Mouse (Mus musculus) midbrain, embryonic 16.5 days (tissue): ENCODE results near the gene Kif5c. TPM values are rescaled to one million over a fixed set of nuclear protein-coding genes. Genes with fewer than 3 reads are reported as not detected.

ENCODE experiments used
- ATAC-seq: fragments of 200-750 bp; cut with Nextera tagmentation; 2 replicates; pipeline ENCODE4 v1.8.0; 2017; ENCODE audit warnings: moderate TSS enrichment
- H3K27ac ChIP-seq: fragments of 300-500 bp; sonication (generic); 2 replicates; pipeline ENCODE4 v1.5.1; 2014; ENCODE audit warnings: mild to moderate bottlenecking, low read length, mixed read lengths
- H3K27me3 ChIP-seq: fragments of 300-500 bp; sonication (generic); 2 replicates; pipeline ENCODE4 v1.6.1; 2014; ENCODE audit warnings: low read depth, low read length, mixed read lengths; ENCODE audit not compliant: control insufficient read depth, insufficient read depth
- H3K36me3 ChIP-seq: fragments of 300-500 bp; sonication (generic); 2 replicates; pipeline ENCODE4 v1.6.1; 2014; ENCODE audit warnings: mild to moderate bottlenecking, low read length, moderate library complexity, mixed read lengths; ENCODE audit not compliant: control insufficient read depth, insufficient read depth
- H3K4me1 ChIP-seq: fragments of 300-500 bp; sonication (generic); 2 replicates; pipeline ENCODE4 v1.6.1; 2014; ENCODE audit warnings: mild to moderate bottlenecking, low read length, mixed read lengths; ENCODE audit not compliant: control insufficient read depth, insufficient read depth
- H3K4me2 ChIP-seq: fragments of 300-500 bp; sonication (generic); 2 replicates; pipeline ENCODE4 v1.6.1; 2014; ENCODE audit warnings: mild to moderate bottlenecking, low read length, mixed read lengths
- H3K4me3 ChIP-seq: fragments of 300-500 bp; sonication (generic); 2 replicates; pipeline ENCODE4 v1.5.1; 2014; ENCODE audit warnings: low read depth, mild to moderate bottlenecking, low read length, moderate library complexity, mixed read lengths
- H3K9ac ChIP-seq: fragments of 300-500 bp; sonication (generic); 2 replicates; pipeline ENCODE4 v1.6.1; 2014; ENCODE audit warnings: low read depth, low read length, mixed read lengths
- H3K9me3 ChIP-seq: fragments of 300-500 bp; sonication (generic); replicated peaks from 2 replicates; pipeline ENCODE4 v1.6.1; 2014; ENCODE audit warnings: mild to moderate bottlenecking, low read length, mixed read lengths; ENCODE audit not compliant: control insufficient read depth, poor library complexity, severe bottlenecking
- WGBS: fragments of 180-500 bp; shearing (Covaris S2); extraction: QIAGEN DNeasy Blood & Tissue Kit; methylation state at CpG from one replicate; pipeline ENCODE4 v1.1.7; 2014; 5-methylcytosine and 5-hydroxymethylcytosine counted together
- polyA plus RNA-seq: library from polyadenylated mRNA; unstranded; fragments of >200 nt; fragmentation: Nextera tagmentation; extraction: Ambion mirVana; gene quantifications from 2 replicates; pipeline ENCODE4 v1.2.1, GENCODE M21; 2015

The Kif5c gene
- polyA plus RNA-seq, 1 experiment from 2014 or later: 194 TPM

GRCm38 (mm10) chr2:49717437-49718116 lies 98.5 kb downstream of the Kif5c start:
- WGBS: 95% methylated on average over 18 of the region's 18 CpGs
- Histone ChIP-seq H3K36me3 (0 out of 2 replicates have a peak, but pooled peaks cover 3% of the 10 kb centered on the region), H3K27me3 (no peaks in the 10 kb centered on the region), H3K4me3 (no peak overlapping the region), H3K9ac (no peak overlapping the region), H3K9me3 (no peaks in the 10 kb centered on the region), H3K4me1 (peaks cover 48% of the 10 kb centered on the region), H3K27ac (peak overlapping the region; percentile 56; the same call in 1 of the 2 replicates), H3K4me2 (no peak overlapping the region)
- ATAC-seq: no peak

DNA sequence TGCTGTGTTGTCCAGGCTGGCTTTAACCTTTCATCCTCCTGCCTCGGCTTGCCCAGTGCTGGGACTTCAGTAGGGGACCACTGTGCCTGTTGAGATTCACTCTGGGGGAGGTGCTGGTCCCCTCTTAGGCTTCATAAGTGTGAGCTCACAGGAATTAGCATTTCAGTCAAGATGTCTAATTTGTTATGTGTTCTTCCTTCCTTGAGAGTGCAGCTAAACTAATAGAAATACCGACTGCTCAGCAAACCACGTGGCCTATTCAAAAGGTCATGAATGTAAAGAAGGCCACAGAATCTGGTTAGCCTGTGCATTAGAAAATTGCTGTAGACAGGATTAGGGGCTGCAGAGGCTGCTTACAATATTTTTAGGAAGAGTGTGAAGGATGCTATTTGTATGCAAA lies 99.4 kb downstream of the Kif5c start:
- peak overlapping the region; percentile 56 for H3K27ac ChIP-seq
- ATAC-seq: no peak
- WGBS: 3% methylated on average over 3 of the region's 3 CpGs

GRCm38 (mm10) chr2:49718935-49719850 lies 100.1 kb downstream of the Kif5c start:
- no peak overlapping the region for H3K9ac ChIP-seq
- no peaks in the 10 kb centered on the region for H3K9me3 ChIP-seq
- H3K4me2 ChIP-seq: no peak overlapping the region
- no peak overlapping the region for H3K4me3 ChIP-seq
- H3K27me3 ChIP-seq: no peaks in the 10 kb centered on the region
- no peak for ATAC-seq
- 11% methylated on average over 8 of the region's 8 CpGs for WGBS
- H3K27ac ChIP-seq: peak overlapping the region; percentile 88
- peaks cover 58% of the 10 kb centered on the region for H3K4me1 ChIP-seq
- peaks cover 13% of the 10 kb centered on the region; the same call in 1 of the 2 replicates for H3K36me3 ChIP-seq

More for the DNA sequence above, 99.4 kb downstream of the Kif5c start:
- Histone ChIP-seq H3K4me1 (peaks cover 58% of the 10 kb centered on the region), H3K36me3 (0 out of 2 replicates have a peak, but pooled peaks cover 7% of the 10 kb centered on the region), H3K27me3 (no peaks in the 10 kb centered on the region), H3K4me3 (no peak overlapping the region), H3K9me3 (no peaks in the 10 kb centered on the region), H3K9ac (no peak overlapping the region), H3K4me2 (no peak overlapping the region)

DNA sequence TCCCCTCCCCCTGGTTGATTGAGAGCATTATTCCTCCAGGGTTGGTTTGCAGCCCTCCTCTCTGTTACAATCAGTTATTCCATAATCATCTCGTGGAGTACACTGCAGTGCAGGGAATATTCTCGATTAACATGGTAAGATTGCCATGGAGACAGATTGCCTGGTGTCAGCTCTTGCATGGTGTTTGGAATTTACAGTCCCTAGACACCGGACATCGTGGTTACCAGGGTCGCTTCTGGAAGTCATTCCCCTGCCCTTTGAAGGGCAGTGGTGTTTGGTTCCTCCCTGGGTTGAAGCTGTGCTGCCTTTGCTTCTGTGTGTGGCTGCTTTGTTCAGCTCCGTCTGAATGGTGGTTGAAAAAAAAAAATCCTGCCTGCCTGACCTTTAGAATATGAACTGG lies 100.8 kb downstream of the Kif5c start:
- 0 out of 2 replicates have a peak overlapping the region, but pooled peaks have one; percentile 34 for H3K9ac ChIP-seq
- peak; percentile 40; the same call in 1 of the 2 replicates for ATAC-seq
- peaks cover 58% of the 10 kb centered on the region for H3K4me1 ChIP-seq
- H3K4me3 ChIP-seq: no peak overlapping the region
- no peaks in the 10 kb centered on the region for H3K27me3 ChIP-seq
- peak overlapping the region; percentile 29 for H3K4me2 ChIP-seq
- H3K27ac ChIP-seq: peak overlapping the region; percentile 88
- H3K9me3 ChIP-seq: no peaks in the 10 kb centered on the region
- H3K36me3 ChIP-seq: peaks cover 14% of the 10 kb centered on the region; the same call in 1 of the 2 replicates
- WGBS: 1% methylated on average over 6 of the region's 6 CpGs

GRCm38 (mm10) chr2:49720343-49720742 lies 101.2 kb downstream of the Kif5c start:
- H3K9ac ChIP-seq: 0 out of 2 replicates have a peak overlapping the region, but pooled peaks have one; percentile 34
- peaks cover 58% of the 10 kb centered on the region for H3K4me1 ChIP-seq
- peak overlapping the region; percentile 23 for H3K4me2 ChIP-seq
- peaks cover 16% of the 10 kb centered on the region for H3K36me3 ChIP-seq
- no peaks in the 10 kb centered on the region for H3K9me3 ChIP-seq
- WGBS: 35% methylated on average over 9 of the region's 9 CpGs
- peak overlapping the region; percentile 88 for H3K27ac ChIP-seq
- no peak overlapping the region for H3K4me3 ChIP-seq
- H3K27me3 ChIP-seq: no peaks in the 10 kb centered on the region
- ATAC-seq: no peak

DNA sequence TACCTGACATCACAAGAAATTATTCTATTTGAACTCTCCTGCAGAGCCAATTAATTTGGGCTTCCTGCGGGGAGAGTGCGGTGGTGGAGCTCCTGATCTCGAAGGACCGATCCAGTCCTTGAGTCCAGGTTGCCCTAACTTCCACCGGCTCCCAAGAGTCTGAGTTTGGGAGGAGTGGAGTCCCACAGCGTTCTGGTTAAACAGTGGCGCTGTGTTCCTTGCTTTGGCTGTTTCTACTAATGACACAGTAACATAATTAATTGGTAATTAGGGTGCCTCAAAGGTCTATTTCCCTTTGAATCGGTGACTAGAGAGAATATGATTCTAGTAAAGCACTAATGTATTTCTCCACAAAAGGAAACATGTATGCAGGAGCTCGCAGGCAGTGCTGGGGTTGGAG lies 103.2 kb downstream of the Kif5c start:
- Histone ChIP-seq H3K27ac (peak overlapping the region; percentile 88), H3K36me3 (peaks cover 15% of the 10 kb centered on the region), H3K4me3 (no peak overlapping the region), H3K9me3 (no peaks in the 10 kb centered on the region), H3K4me1 (peaks cover 63% of the 10 kb centered on the region), H3K9ac (no peak overlapping the region), H3K4me2 (no peak overlapping the region), H3K27me3 (no peaks in the 10 kb centered on the region)
- peak; percentile 46; the same call in 1 of the 2 replicates for ATAC-seq
- WGBS: 28% methylated on average over 9 of the region's 9 CpGs

- WGBS: 79% methylated on average over 13 of the region's 13 CpGs
- no peak overlapping the region for H3K9ac ChIP-seq
- H3K27me3 ChIP-seq: no peaks in the 10 kb centered on the region
- H3K36me3 ChIP-seq: peaks cover 15% of the 10 kb centered on the region
- no peak for ATAC-seq
- H3K9me3 ChIP-seq: no peaks in the 10 kb centered on the region
- H3K4me1 ChIP-seq: peaks cover 62% of the 10 kb centered on the region
- H3K4me3 ChIP-seq: no peak overlapping the region
- peak overlapping the region; percentile 88 for H3K27ac ChIP-seq
- no peak overlapping the region for H3K4me2 ChIP-seq
Observed at GRCm38 (mm10) chr2:49722983-49723382, 103.9 kb downstream of the Kif5c start.

DNA sequence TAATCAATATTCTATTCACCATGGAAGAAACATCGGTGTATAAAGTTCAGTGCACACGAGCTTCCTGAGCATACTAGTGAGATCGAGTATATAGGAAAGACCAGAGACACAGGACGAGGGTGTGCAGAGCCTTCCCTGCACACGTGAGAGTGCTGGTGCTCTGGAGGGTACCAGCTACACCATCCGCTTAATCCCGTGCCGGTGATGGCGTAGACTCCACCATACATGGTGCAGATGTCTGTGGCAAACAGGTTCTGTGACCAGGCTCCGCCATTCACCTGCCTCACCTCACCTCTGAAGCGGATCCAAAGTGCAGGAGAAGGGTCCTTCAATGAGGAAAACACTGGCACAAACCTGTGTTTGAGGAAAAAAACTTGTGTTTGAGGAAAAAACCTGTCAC lies 107.6 kb downstream of the Kif5c start:
- peak overlapping the region; percentile 50 for H3K27ac ChIP-seq
- H3K4me2 ChIP-seq: no peak overlapping the region
- H3K9ac ChIP-seq: no peak overlapping the region
- H3K4me1 ChIP-seq: peaks cover 26% of the 10 kb centered on the region
- peak; percentile 15; the same call in 1 of the 2 replicates for ATAC-seq
- no peaks in the 10 kb centered on the region for H3K27me3 ChIP-seq
- no peak overlapping the region for H3K4me3 ChIP-seq
- WGBS: 78% methylated on average over 11 of the region's 11 CpGs
- no peaks in the 10 kb centered on the region for H3K9me3 ChIP-seq
- peaks cover 27% of the 10 kb centered on the region for H3K36me3 ChIP-seq
